Mouse (Mus musculus) heart, postnatal 25 days (tissue): ENCODE results near the gene Defa2. TPM values are rescaled to one million over a fixed set of nuclear protein-coding genes. Genes with fewer than 3 reads are reported as not detected.
"Not testable (repeated sequence)": the region's sequence is repeated elsewhere in the genome, so short reads cannot be mapped to it uniquely, and the experiment has no call there.

Experiments
- DNase-seq: peaks from one replicate; pipeline ENCODE4 v3.0.0; 2022; ENCODE audit warnings: low spot score
- intact Hi-C: fragments of 180-260 bp; cut with DNase I; formaldehyde crosslinking; loops from one replicate; pipeline ENCODE4 v1.15.1; 2025
- total RNA-seq, 2 experiments: library from RNA; stranded (reverse); gene quantifications; 2 replicates each; pipeline ENCODE4 v1.2.3; 2021

Gene Defa2
- total RNA-seq, result not detected

DNA sequence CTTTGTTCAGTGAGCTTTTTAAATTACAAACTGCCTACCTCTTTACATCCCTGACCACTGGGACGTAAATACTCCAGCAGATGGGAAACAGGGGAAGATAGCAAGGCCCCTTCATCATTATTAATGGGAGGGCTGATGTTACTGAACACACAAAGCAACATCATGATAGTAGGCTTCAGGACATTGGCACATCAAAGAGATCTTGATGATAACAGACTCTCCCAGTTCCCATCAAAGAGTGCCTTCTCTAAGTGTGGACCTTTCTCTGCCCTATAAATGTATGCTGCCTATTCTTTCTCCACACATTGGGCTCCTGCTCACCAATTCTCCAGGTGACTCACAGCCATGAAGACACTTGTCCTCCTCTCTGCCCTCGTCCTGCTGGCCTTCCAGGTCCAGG lies at the start of gene Defa2:
Defa2 (plus strand) TSS at position 301 of the 400 bp plus-strand sequence.
- DNase-seq, intact Hi-C loops: not testable (repeated sequence)

DNA sequence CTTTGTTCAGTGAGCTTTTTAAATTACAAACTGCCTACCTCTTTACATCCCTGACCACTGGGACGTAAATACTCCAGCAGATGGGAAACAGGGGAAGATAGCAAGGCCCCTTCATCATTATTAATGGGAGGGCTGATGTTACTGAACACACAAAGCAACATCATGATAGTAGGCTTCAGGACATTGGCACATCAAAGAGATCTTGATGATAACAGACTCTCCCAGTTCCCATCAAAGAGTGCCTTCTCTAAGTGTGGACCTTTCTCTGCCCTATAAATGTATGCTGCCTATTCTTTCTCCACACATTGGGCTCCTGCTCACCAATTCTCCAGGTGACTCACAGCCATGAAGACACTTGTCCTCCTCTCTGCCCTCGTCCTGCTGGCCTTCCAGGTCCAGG lies 13.2 kb downstream of the Defa2 start, which contains the start of gene Defa33:
Defa33 (plus strand) TSS at position 301 of the 400 bp plus-strand sequence.
- intact Hi-C loops, DNase-seq: not testable (repeated sequence)

DNA sequence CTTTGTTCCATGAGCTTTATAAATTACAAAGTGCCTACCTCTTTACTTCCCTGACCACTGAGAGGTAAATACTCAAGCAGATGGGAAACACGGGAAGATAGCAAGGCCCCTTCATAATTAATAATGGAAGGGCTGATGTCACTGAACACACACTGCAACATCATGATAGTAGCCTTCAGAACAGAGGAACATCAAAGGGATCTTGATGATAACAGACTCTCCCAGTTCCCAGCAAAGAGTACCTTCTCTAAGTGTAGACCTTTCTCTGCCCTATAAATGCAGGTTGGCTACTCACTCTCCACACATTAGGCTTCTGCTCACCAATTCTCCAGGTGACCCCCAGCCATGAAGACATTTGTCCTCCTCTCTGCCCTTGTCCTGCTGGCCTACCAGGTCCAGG lies 48.8 kb downstream of the Defa2 start, which contains the start of gene Defa36:
Defa36 (plus strand) TSS at position 301 of the 400 bp plus-strand sequence.
- DNase-seq, intact Hi-C loops: not testable (repeated sequence)

Other genes with a start within 250 kb of the Defa2 start
- not detected for gene Defa30, start 243.9 kb upstream of the Defa2 start, total RNA-seq
- not detected for gene Defa22, start 216.2 kb upstream of the Defa2 start, total RNA-seq
- gene Defa31, start 186.9 kb upstream of the Defa2 start, total RNA-seq, result not detected
- not detected for gene Gm15293, start 177.0 kb upstream of the Defa2 start, total RNA-seq
- not detected for gene Gm15292, start 128.8 kb upstream of the Defa2 start, total RNA-seq
- not detected for gene Defa27, start 63.0 kb upstream of the Defa2 start, total RNA-seq
- not detected for gene Defa29, start 51.5 kb upstream of the Defa2 start, total RNA-seq
- not detected for gene Defa33, start 13.3 kb downstream of the Defa2 start, total RNA-seq
- gene Defa36, start 48.9 kb downstream of the Defa2 start, total RNA-seq, result not detected
- gene Gm7849, start 78.0 kb downstream of the Defa2 start, total RNA-seq, result not detected
- gene Defa20, start 130.7 kb downstream of the Defa2 start, total RNA-seq, result not detected
- gene Defa32, start 150.5 kb downstream of the Defa2 start, total RNA-seq, result not detected
- gene Defa37, start 186.9 kb downstream of the Defa2 start, total RNA-seq, result not detected
- not detected for gene Defa28, start 204.5 kb downstream of the Defa2 start, total RNA-seq
- gene Gm7861, start 216.0 kb downstream of the Defa2 start, total RNA-seq, result not detected
- gene Defa26, start 239.7 kb downstream of the Defa2 start, total RNA-seq, result not detected